Mouse (Mus musculus) testis, adult 2 months (tissue): Measurements from ENCODE around the gene Rapgef5.

Experiments used
- CTCF ChIP-seq: fragments of 200-500 bp; IDR thresholded peaks from 2 replicates; pipeline ENCODE4 v1.5.1; 2012; ENCODE audit warnings: low read depth, mild to moderate bottlenecking, inconsistent platforms, low read length, moderate library complexity; ENCODE audit not compliant: control insufficient read depth, insufficient read depth, insufficient replicate concordance
- POLR2A ChIP-seq: fragments of 200-500 bp; IDR thresholded peaks from 2 replicates; pipeline ENCODE4 v1.6.1; 2012; ENCODE audit warnings: low read depth, mild to moderate bottlenecking, inconsistent platforms, low read length, moderate library complexity; ENCODE audit not compliant: control insufficient read depth

- TF ChIP-seq CTCF (no peak), POLR2A (no peak)
Measured at GRCm38 (mm10) chr12:117657766-117658165, 141.5 kb downstream of the Rapgef5 start.
